Mouse (Mus musculus): ENCODE measurements around the gene Ubc. TPM values are rescaled to one million over a fixed set of nuclear protein-coding genes. Genes with fewer than 3 reads are reported as not detected.
"Not testable (repeated sequence)": the region's sequence is repeated elsewhere in the genome, so short reads cannot be mapped to it uniquely, and the experiment has no call there.

Ubc gene
- polyA plus RNA-seq, 1 experiment from 2014 or later, result 1,143 TPM

- H3K36me3 ChIP-seq (ENCODE audit: control insufficient read depth, insufficient read depth, low read length), result peaks cover 37% of the 10 kb centered on the region
Observed at GRCm38 (mm10) chr5:125416183-125416582, 26.2 kb upstream of the Ubc start.

DNA sequence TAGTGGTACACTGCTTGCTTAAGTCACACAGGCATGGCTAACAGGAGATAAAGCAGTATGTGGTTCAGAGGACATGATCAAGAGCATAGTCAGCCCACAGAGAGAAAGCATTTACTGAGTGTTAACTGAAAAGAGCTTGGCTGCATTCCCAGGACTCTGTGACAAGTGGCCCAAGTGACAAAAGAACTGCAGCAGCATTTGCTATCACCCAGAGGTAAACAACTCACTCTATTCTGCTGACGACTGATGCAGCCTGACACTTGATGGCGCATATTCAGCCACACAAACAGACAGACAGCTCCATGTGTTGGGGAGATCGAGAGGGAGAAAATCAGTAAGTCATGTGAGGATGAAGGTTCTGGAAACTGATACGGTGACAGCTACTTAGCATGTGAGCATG, 23.8 kb upstream of the Ubc start:
- H3K4me3 ChIP-seq (ENCODE audit: low read depth, low read length), result no peak overlapping the region
- ATAC-seq (ENCODE audit: insufficient read depth, low FRiP score, low TSS enrichment), result no peak
- H3K9me3 ChIP-seq (ENCODE audit: control insufficient read depth, low read length), result no peaks in the 10 kb centered on the region
- H3K27me3 ChIP-seq (ENCODE audit: control insufficient read depth, insufficient read depth, low read length), result no peaks in the 10 kb centered on the region
- no peak overlapping the region for H3K4me2 ChIP-seq (ENCODE audit: low read depth)
- H3K9ac ChIP-seq (ENCODE audit: low read length), result no peak overlapping the region
- no peak overlapping the region for H3K27ac ChIP-seq (ENCODE audit: low read depth, low read length)
- no peak for DNase-seq (ENCODE audit: low spot score)
- H3K36me3 ChIP-seq (ENCODE audit: control insufficient read depth, insufficient read depth, low read length), result peaks cover 29% of the 10 kb centered on the region
- no peaks in the 10 kb centered on the region for H3K4me1 ChIP-seq (ENCODE audit: control insufficient read depth, insufficient read depth, low read length)
- 89% methylated on average over 4 of the region's 4 CpGs for WGBS

More at GRCm38 (mm10) chr5:125416183-125416582, 26.2 kb upstream of the Ubc start:
- DNase-seq (ENCODE audit: low spot score) (no peak), ATAC-seq (ENCODE audit: insufficient read depth, low FRiP score, low TSS enrichment) (no peak)
- no peak overlapping the region for H3K9ac ChIP-seq (ENCODE audit: low read length)
- H3K4me2 ChIP-seq (ENCODE audit: low read depth), result no peak overlapping the region
- H3K4me1 ChIP-seq (ENCODE audit: control insufficient read depth, insufficient read depth, low read length), result no peaks in the 10 kb centered on the region
- WGBS, result 90% methylated on average over 8 of the region's 8 CpGs
- no peak overlapping the region for H3K27ac ChIP-seq (ENCODE audit: low read depth, low read length)
- H3K27me3 ChIP-seq (ENCODE audit: control insufficient read depth, insufficient read depth, low read length), result no peaks in the 10 kb centered on the region
- H3K9me3 ChIP-seq (ENCODE audit: control insufficient read depth, low read length), result no peaks in the 10 kb centered on the region
- no peak overlapping the region for H3K4me3 ChIP-seq (ENCODE audit: low read depth, low read length)

GRCm38 (mm10) chr5:125412536-125412935, 22.5 kb upstream of the Ubc start:
- H3K9me3 ChIP-seq (ENCODE audit: control insufficient read depth, low read length); H3K4me2 ChIP-seq (ENCODE audit: low read depth); DNase-seq (ENCODE audit: low spot score); H3K27ac ChIP-seq (ENCODE audit: low read depth, low read length); H3K4me3 ChIP-seq (ENCODE audit: low read depth, low read length); H3K4me1 ChIP-seq (ENCODE audit: control insufficient read depth, insufficient read depth, low read length); H3K27me3 ChIP-seq (ENCODE audit: control insufficient read depth, insufficient read depth, low read length); ATAC-seq (ENCODE audit: insufficient read depth, low FRiP score, low TSS enrichment); H3K9ac ChIP-seq (ENCODE audit: low read length): not testable (repeated sequence)
- 87% methylated on average over 8 of the region's 8 CpGs for WGBS
- peaks cover 21% of the 10 kb centered on the region for H3K36me3 ChIP-seq (ENCODE audit: control insufficient read depth, insufficient read depth, low read length)

DNA sequence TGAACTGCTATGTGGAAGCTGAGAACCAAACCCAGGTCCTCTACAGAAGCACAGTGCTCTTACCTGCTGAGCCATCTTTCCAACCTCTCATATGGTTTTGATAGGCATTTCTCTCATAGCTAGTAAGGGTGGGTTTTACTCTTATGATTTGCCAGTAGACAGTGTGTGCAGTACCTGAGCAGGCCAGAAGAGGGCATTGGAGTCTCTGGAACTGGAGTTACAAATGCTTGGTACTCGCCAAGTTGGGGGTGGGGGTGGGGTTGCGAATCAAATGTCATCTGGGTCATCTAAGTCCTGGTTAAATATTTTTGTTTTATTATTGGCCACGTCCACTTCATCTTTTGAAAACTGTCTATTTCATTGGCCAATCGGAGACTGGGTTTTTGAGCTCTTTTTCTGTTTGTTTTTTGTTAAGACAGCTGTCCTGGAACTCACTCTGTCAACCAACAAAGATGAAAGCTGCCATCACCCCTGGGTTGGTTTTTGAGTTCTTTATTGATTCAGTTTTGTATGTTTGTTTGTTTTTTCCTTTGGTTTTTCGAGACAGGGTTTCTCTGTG, 22.0 kb upstream of the Ubc start:
- DNase-seq (ENCODE audit: low spot score) (peak; percentile 37), ATAC-seq (ENCODE audit: insufficient read depth, low FRiP score, low TSS enrichment) (no peak)
- H3K4me1 ChIP-seq (ENCODE audit: control insufficient read depth, insufficient read depth, low read length), result peaks cover under 1% of the 10 kb centered on the region; the same call in 1 of the 2 replicates
- 67% methylated on average over 5 of the region's 5 CpGs for WGBS
- no peak overlapping the region for H3K9ac ChIP-seq (ENCODE audit: low read length)
- no peak overlapping the region for H3K4me3 ChIP-seq (ENCODE audit: low read depth, low read length)
- H3K36me3 ChIP-seq (ENCODE audit: control insufficient read depth, insufficient read depth, low read length), result peaks cover 18% of the 10 kb centered on the region
- no peak overlapping the region for H3K4me2 ChIP-seq (ENCODE audit: low read depth)
- no peak overlapping the region for H3K27ac ChIP-seq (ENCODE audit: low read depth, low read length)
- H3K9me3 ChIP-seq (ENCODE audit: control insufficient read depth, low read length), result no peaks in the 10 kb centered on the region
- no peaks in the 10 kb centered on the region for H3K27me3 ChIP-seq (ENCODE audit: control insufficient read depth, insufficient read depth, low read length)

DNA sequence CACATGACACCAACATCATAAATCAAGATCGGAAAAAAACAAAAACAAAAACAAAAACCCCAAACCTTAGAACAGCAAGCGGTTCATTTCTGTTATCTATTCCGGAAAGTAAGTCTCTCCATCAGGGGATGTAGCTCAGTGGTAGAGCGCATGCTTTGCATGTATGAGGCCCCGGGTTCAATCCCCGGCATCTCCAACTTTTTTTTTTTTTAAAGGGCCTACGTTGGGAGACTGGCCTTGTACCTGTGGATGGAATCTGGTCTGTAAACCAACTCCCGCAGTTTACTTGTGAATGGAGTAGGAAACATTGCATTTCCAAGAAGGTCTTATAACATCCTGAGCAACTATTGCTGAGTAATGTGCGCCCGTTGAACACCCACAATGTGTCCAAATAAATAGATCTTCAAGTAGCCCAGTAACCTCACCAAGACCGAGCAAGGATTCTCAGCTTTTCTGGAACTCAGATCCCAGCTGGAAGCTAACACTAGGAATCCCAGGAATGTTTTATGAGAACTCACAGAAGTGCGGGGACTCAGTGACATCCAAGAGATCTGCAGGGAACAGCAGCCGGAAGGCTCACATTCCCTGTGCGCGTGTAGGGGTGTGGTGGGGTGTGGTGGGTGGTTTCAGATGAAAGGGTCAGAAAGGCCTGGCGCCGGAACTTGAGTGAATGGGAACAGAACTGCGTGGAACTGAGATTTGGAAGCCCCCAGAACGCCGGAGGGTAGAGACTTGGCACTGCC, 19.5 kb upstream of the Ubc start:
- Histone ChIP-seq H3K9me3 (ENCODE audit: control insufficient read depth, low read length) (no peaks in the 10 kb centered on the region), H3K9ac (ENCODE audit: low read length) (no peak overlapping the region), H3K36me3 (ENCODE audit: control insufficient read depth, insufficient read depth, low read length) (peaks cover 3% of the 10 kb centered on the region), H3K4me3 (ENCODE audit: low read depth, low read length) (peak overlapping the region; percentile 28), H3K27ac (ENCODE audit: low read depth, low read length) (no peak overlapping the region), H3K4me2 (ENCODE audit: low read depth) (peak overlapping the region; percentile 43), H3K4me1 (ENCODE audit: control insufficient read depth, insufficient read depth, low read length) (peaks cover 3% of the 10 kb centered on the region; the same call in 1 of the 2 replicates), H3K27me3 (ENCODE audit: control insufficient read depth, insufficient read depth, low read length) (no peaks in the 10 kb centered on the region)
- DNase-seq (ENCODE audit: low spot score), result peak; percentile 65
- peak; percentile 33; the same call in 1 of the 2 replicates for ATAC-seq (ENCODE audit: insufficient read depth, low FRiP score, low TSS enrichment)
- WGBS, result 8% methylated on average over 20 of the region's 20 CpGs

DNA sequence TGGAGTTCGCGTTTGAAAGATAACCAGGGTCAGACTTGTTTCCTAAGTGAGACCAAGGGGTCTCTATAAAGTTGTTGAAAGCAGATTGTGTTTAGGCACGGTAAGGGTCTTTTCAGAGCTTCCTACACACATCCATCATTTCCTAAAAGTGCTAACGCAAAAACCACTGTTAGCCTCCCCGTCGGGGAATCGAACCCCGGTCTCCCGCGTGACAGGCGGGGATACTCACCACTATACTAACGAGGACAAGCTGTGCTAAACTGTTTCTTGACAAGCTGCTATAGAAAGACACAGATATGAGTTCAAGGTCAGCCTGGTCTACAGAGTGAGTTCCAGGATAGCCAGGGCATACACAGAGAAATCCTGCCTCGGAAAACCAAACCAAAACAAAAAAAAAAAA, 18.8 kb upstream of the Ubc start:
- Histone ChIP-seq H3K4me1 (ENCODE audit: control insufficient read depth, insufficient read depth, low read length) (peaks cover 3% of the 10 kb centered on the region; the same call in 1 of the 2 replicates), H3K36me3 (ENCODE audit: control insufficient read depth, insufficient read depth, low read length) (peaks cover 3% of the 10 kb centered on the region), H3K27ac (ENCODE audit: low read depth, low read length) (no peak overlapping the region), H3K9ac (ENCODE audit: low read length) (no peak overlapping the region), H3K4me2 (ENCODE audit: low read depth) (peak overlapping the region; percentile 43), H3K4me3 (ENCODE audit: low read depth, low read length) (peak overlapping the region; percentile 28), H3K9me3 (ENCODE audit: control insufficient read depth, low read length) (no peaks in the 10 kb centered on the region), H3K27me3 (ENCODE audit: control insufficient read depth, insufficient read depth, low read length) (no peaks in the 10 kb centered on the region)
- ATAC-seq (ENCODE audit: insufficient read depth, low FRiP score, low TSS enrichment), result peak; percentile 33
- peak; percentile 89 for DNase-seq (ENCODE audit: low spot score)
- under 1% methylated on average over 13 of the region's 13 CpGs for WGBS

DNA sequence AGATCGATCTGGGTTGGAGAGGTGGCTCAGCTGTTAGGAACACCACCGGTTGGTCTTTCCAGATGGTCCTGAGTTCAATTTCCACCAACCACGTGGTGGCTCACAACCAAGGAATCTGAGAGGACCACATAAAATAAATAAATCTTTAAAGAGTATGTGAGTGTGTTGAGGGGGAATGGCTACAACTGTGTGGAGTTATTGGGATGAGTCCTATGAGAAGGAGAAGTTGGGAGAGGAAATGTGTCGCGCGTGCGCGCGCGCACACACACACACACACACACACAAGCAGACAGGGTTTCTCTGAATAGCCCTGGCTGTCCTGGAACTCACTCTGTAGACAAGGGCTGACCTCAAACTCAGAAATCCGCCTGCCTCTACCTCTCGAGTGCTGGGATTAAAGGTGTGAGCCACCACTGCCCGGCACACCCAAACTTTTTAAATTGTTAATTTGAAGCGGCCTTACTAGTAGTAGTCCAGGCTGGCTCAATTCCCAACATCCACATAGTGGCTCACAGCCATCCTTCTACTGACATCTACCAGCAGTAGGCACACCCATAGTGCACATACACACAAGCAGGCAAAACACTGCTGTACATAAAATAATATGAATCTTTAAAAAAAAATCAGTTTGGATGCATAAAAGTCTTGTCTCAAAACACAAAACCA, 18.0 kb upstream of the Ubc start:
- DNase-seq (ENCODE audit: low spot score) (no peak), ATAC-seq (ENCODE audit: insufficient read depth, low FRiP score, low TSS enrichment) (no peak)
- Histone ChIP-seq H3K36me3 (ENCODE audit: control insufficient read depth, insufficient read depth, low read length) (no peaks in the 10 kb centered on the region), H3K4me3 (ENCODE audit: low read depth, low read length) (no peak overlapping the region), H3K4me2 (ENCODE audit: low read depth) (no peak overlapping the region), H3K9ac (ENCODE audit: low read length) (no peak overlapping the region), H3K27me3 (ENCODE audit: control insufficient read depth, insufficient read depth, low read length) (no peaks in the 10 kb centered on the region), H3K4me1 (ENCODE audit: control insufficient read depth, insufficient read depth, low read length) (peaks cover 3% of the 10 kb centered on the region; the same call in 1 of the 2 replicates), H3K9me3 (ENCODE audit: control insufficient read depth, low read length) (no peaks in the 10 kb centered on the region), H3K27ac (ENCODE audit: low read depth, low read length) (no peak overlapping the region)
- 74% methylated on average over 14 of the region's 14 CpGs for WGBS

GRCm38 (mm10) chr5:125407020-125407830, 17.2 kb upstream of the Ubc start:
- Histone ChIP-seq H3K4me1 (ENCODE audit: control insufficient read depth, insufficient read depth, low read length) (peaks cover 3% of the 10 kb centered on the region; the same call in 1 of the 2 replicates), H3K4me3 (ENCODE audit: low read depth, low read length) (peak overlapping the region; percentile 51), H3K9ac (ENCODE audit: low read length) (peak overlapping the region; percentile 56; the same call in 1 of the 2 replicates), H3K27me3 (ENCODE audit: control insufficient read depth, insufficient read depth, low read length) (no peaks in the 10 kb centered on the region), H3K27ac (ENCODE audit: low read depth, low read length) (no peak overlapping the region), H3K9me3 (ENCODE audit: control insufficient read depth, low read length) (no peaks in the 10 kb centered on the region), H3K36me3 (ENCODE audit: control insufficient read depth, insufficient read depth, low read length) (no peaks in the 10 kb centered on the region), H3K4me2 (ENCODE audit: low read depth) (peak overlapping the region; percentile 78)
- DNase-seq (ENCODE audit: low spot score) (no peak), ATAC-seq (ENCODE audit: insufficient read depth, low FRiP score, low TSS enrichment) (no peak)
- WGBS, result 55% methylated on average over 13 of the region's 13 CpGs
